Mouse (Mus musculus): ENCODE results near the gene Lzic. TPM values are rescaled to one million over a fixed set of nuclear protein-coding genes. Genes with fewer than 3 reads are reported as not detected.

Lzic gene
- polyA plus RNA-seq (2014; fragmentation: Illumina TruSeq; extraction: RNeasy Lipid Tissue Mini Kit (QIAGEN cat#74804); ENCODE audit: low read depth, low replicate concordance) = 5.9 TPM

DNA sequence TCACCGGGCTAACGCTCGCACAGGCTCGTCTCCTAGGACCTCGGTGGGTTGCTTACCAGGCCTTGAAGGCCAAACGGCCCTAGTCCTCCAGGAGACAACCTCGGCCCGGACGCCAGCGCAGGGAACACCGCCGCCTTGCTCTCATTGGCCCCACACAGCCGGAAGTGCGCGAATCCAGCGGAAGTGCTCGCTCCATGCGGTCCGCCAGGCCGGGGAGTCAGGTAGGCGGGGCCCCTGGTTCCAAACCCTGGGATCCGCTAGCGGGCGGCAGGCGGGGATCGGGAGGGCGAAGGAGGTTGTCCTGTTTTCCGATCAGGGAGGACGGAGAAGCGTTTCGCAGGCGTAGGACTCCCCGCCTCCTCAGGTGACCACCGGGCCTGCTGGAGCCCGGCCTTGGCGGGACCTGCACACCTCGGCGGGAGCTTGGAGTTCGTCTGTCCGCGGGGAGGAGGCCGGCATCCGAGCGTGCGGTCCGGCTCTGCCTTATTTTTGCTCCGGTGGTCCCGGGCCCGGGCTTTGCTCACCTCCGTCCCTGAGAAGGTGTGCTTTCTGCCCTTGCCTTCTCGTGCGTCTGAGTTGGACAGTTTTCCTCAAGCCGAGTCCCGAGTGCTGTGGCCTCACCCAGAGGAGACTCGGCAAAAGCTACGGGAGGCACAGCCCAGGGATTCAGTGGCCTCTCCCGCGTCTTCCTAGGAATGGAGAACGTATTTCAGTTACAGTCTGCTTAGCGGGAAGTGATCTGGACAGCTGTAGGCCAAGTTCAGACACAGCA is at the start of gene Lzic, which contains the start of gene Nmnat1:
Lzic (plus strand) TSS at position 177 of the 772 bp plus-strand sequence.
Nmnat1 (minus strand) TSS at position 150 of the 772 bp plus-strand sequence.

GRCm38 (mm10) chr4:149454879-149455278 is 30.1 kb upstream of the Lzic start, which contains the start of gene Rbp7:
Rbp7 (minus strand) TSS chr4:149454978.

DNA sequence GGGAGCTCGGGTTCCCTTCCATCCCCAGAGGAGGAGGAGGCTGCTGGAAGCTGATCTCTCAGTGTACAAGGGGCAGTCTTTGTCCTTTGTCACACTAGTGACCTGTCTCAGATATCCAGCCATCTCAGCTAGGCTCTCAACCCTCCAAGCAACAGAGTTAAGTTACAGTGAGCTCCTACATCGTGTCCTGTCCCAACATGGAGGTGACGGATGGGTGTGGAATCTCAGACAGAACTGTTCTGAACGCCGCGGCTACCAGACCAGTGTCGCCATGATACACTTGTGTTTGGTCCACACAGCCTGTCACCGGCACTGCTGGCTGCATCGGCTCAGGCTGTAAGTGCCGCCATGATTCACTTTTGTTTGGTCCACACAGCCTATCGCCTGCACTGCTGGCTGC is 8.0 kb upstream of the Lzic start, which contains the start of gene Tmem274:
Tmem274 (plus strand) TSS at position 301 of the 400 bp plus-strand sequence.

GRCm38 (mm10) chr4:149517868-149518340 is 32.9 kb downstream of the Lzic start, which contains the start of gene Ctnnbip1:
Ctnnbip1 (plus strand) TSS chr4:149518236.

Other genes with a start within 250 kb of the Lzic start
- gene Kif1b, start 177.5 kb upstream of the Lzic start, polyA plus RNA-seq (2014; fragmentation: Illumina TruSeq; extraction: RNeasy Lipid Tissue Mini Kit (QIAGEN cat#74804); ENCODE audit: low read depth, low replicate concordance) = 50.4 TPM
- 14.0 TPM for gene Ube4b, start 58.5 kb upstream of the Lzic start, polyA plus RNA-seq (2014; fragmentation: Illumina TruSeq; extraction: RNeasy Lipid Tissue Mini Kit (QIAGEN cat#74804); ENCODE audit: low read depth, low replicate concordance)
- gene Rbp7, start 30.3 kb upstream of the Lzic start, polyA plus RNA-seq (2014; fragmentation: Illumina TruSeq; extraction: RNeasy Lipid Tissue Mini Kit (QIAGEN cat#74804); ENCODE audit: low read depth, low replicate concordance) = not detected
- not detected for gene Tmem274, start 7.9 kb upstream of the Lzic start, polyA plus RNA-seq (2014; fragmentation: Illumina TruSeq; extraction: RNeasy Lipid Tissue Mini Kit (QIAGEN cat#74804); ENCODE audit: low read depth, low replicate concordance)
- gene Nmnat1, start within 50 bp of the Lzic start, polyA plus RNA-seq (2014; fragmentation: Illumina TruSeq; extraction: RNeasy Lipid Tissue Mini Kit (QIAGEN cat#74804); ENCODE audit: low read depth, low replicate concordance) = 4.8 TPM
- 4.2 TPM for gene Ctnnbip1, start 33.0 kb downstream of the Lzic start, polyA plus RNA-seq (2014; fragmentation: Illumina TruSeq; extraction: RNeasy Lipid Tissue Mini Kit (QIAGEN cat#74804); ENCODE audit: low read depth, low replicate concordance)
- gene Clstn1, start 101.2 kb downstream of the Lzic start, polyA plus RNA-seq (2014; fragmentation: Illumina TruSeq; extraction: RNeasy Lipid Tissue Mini Kit (QIAGEN cat#74804); ENCODE audit: low read depth, low replicate concordance) = 0.40 TPM
- gene Pik3cd, start 217.3 kb downstream of the Lzic start, polyA plus RNA-seq (2014; fragmentation: Illumina TruSeq; extraction: RNeasy Lipid Tissue Mini Kit (QIAGEN cat#74804); ENCODE audit: low read depth, low replicate concordance) = 0.32 TPM